Mouse (Mus musculus) left cerebral cortex, postnatal 4 days (tissue): ENCODE measurements at regions not wholly inside any gene's neighbourhood (a gene's known extent, or its start where the extent isn't known, plus 50 kb on each side); places are given as distances from the start of the nearest gene placed in this dataset.

ENCODE experiments used
- DNase-seq: peaks from one replicate; pipeline ENCODE4 v3.0.0-alpha.2; 2022
- intact Hi-C: fragments of 180-260 bp; cut with DNase I; formaldehyde crosslinking; loops from one replicate; pipeline ENCODE4 v1.15.1; 2025

DNA sequence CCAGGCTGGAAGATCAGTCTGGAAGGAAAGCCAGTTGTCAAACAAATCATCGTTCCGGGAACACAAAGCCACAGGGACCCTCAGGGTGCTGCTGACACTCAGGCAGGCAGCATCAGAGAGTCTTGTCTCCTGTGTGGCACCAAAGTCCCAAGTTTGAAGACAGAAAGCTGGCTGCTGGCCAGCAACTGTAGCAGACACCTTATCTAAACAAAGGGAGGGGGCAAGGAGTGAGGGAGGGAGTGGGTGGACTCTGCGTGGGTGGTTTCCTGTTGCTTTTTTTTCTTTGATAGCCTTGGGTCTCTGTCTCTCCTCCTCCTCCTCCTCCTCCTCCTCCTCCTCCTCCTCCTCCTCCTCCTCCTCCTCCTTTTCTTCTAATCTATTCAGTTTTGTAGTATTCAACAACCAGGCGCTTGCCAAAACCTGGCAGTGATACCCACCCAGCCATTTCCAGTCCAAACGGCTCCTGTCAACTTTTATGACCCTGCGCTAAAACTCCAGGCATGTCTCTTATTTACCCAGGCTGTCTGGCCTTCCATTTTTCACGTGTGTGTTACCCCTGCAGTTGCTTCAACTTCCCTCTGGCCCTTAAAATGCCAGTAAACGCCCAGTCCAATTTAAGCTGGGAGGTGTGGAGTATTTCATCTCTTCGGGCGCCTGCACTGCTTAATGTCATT, 266.4 kb downstream of the Bcor start:
- no peak for DNase-seq
- intact Hi-C loops: no loop called here

DNA sequence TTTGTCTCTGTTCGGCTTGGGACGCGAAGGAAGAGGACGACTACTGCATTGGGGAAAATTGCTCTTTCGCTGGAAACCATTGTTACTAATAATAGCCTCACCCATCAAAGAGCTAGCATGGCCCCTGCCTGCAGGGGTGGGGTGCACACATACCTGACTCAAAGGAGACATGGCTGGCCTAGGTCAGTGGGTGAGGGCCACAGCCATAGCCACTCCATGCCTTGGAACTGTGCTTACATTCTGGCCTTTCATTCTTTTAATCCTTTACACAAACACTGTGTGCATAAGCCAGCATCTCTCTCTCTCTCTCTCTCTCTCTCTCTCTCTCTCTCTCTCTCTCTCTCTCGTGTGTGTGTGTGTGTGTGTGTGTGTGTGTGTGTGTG, 265.9 kb downstream of the Bcor start:
- DNase-seq: no peak
- intact Hi-C loops: no loop called here

DNA sequence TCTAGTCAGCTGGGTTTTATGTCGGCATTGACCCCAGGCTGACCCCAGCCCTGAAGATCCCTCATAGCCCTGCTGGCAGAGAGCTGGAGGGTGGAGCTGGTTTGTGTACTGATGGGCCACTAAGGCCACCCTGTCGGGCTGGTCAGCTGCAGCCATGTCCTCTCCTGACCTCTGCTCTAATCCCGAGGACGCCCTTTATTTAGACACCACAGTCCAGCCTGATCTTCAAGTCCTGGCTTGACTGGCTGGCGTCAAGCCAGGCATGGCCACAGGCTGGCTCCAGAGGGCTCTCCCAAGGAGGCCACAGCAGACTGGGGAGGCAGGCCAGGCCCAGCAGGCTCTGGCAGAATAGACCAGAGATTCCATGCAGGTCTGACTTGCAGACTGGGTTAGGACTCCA, 264.8 kb downstream of the Bcor start:
- DNase-seq: no peak
- intact Hi-C loops: no loop called here

DNA sequence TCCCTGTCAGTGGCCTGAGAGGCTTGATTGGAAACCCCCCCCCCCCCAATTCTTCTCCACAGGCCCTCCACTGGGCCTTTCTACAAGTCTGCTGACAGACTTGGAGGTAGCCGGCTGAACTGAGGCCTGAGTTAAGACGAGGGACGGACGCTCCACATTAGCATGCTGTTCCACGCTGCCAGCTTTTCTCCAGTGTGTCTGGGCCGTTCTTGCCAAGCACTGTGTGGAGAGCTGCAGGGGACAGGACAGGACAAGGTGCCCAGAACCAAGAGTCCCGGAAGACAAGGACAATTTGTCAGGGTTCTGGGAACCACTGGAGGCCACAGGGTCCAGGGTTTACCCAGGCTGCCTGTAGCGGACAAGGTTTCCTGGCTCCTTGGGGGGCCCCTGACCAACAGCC, 261.9 kb downstream of the Bcor start:
- DNase-seq: no peak

DNA sequence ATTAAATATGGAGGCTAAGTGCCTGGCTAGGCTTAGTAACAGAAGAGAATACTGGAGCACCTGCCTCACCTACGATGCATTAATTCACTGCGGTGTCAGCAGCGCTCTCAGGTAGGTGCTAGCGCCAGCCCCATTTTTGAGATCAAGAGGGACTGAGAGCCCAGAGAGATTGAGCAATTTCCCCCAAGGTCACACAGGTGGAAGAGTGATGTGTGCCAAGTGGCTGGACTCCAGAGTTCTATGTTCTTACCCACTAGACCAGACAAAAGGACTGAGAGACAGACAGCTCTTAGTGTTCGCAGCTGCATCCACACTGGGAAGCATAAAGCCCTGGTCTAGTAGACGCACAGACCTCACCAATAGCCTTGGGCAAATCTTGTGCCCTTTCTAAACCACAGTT, 261.1 kb downstream of the Bcor start:
- intact Hi-C loops: no loop called here

More for the DNA sequence above, 261.9 kb downstream of the Bcor start:
- intact Hi-C loops: no loop called here

GRCm38 (mm10) chrX:11899914-11900313, 260.2 kb downstream of the Bcor start:
- intact Hi-C loops: no loop called here
- no peak for DNase-seq

More for the DNA sequence above, 261.1 kb downstream of the Bcor start:
- DNase-seq: no peak

DNA sequence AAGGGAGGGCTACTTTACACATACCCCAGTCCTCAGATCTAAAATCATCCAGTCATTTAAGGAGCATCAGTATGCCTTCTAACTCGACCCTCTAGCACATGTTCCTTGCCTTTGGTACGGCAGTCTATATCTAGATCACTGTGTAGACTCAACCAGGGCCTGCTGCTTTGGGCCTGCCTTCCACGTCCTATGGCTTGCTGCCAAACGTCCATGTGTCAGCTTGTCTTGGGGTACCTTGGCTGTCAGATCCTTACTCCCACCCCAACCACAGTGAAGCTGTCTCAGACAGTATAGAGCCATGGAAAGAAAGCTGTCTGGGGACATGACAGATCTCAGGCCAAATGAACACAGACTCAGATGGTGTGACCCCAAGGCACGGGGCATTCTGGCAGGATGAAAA, 258.4 kb downstream of the Bcor start:
- intact Hi-C loops: no loop called here
- DNase-seq: no peak

GRCm38 (mm10) chrX:11903116-11903700, 256.9 kb downstream of the Bcor start:
- no peak for DNase-seq
- intact Hi-C loops: no loop called here

- intact Hi-C loops: no loop called here
- DNase-seq: no peak
Measured at GRCm38 (mm10) chrX:11905231-11905630, 254.9 kb downstream of the Bcor start.

DNA sequence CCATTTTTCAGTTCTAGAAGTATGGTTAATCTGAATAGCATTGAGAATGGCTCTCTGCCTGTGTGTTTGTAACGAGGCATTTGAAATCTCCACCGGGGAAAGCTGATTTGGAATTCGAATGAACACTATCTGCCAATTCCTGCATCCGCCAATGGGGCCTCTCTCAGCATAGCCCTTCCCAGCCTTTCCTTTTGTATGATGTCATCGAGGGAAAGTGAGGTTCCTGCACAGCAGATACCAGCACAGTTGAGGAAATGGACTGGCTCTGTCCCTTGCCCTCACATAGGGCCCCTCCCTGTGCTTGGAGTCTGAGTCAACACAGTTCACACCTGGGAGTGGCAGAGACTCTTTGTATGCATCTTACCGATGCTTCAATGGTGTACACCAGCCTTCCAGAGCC, 253.0 kb downstream of the Bcor start:
- intact Hi-C loops: no loop called here
- DNase-seq: no peak

DNA sequence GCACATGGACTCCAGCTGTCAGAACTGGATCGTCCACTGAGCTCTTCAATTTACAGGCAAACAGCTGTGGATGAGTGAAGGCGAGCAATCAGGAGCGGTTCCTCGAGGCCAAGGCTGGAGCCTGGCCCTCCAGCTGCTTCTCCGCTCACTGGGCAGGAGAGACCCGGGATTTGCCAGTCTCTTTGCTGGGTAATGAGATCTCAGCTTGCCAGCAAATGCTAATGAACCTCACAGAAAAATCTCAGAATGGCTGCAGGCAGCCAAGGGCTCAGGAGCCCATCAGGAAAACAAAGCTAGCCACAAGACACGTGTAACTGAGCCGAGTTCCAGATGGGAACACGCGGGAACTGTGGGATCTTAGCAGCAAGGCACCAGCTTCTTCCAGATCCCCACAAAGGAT, 244.2 kb downstream of the Bcor start:
- intact Hi-C loops: no loop called here
- no peak for DNase-seq

- intact Hi-C loops: no loop called here
- no peak for DNase-seq
Measured at GRCm38 (mm10) chrX:11920231-11920630, 239.9 kb downstream of the Bcor start.

- intact Hi-C loops: no loop called here
- no peak for DNase-seq
Measured at GRCm38 (mm10) chrX:11924639-11925302, 235.4 kb downstream of the Bcor start.

GRCm38 (mm10) chrX:11926868-11927535, 233.2 kb downstream of the Bcor start:
- DNase-seq: no peak
- intact Hi-C loops: no loop called here

- intact Hi-C loops: no loop called here
- DNase-seq: no peak
Measured at GRCm38 (mm10) chrX:11929448-11929847, 230.7 kb downstream of the Bcor start.

DNA sequence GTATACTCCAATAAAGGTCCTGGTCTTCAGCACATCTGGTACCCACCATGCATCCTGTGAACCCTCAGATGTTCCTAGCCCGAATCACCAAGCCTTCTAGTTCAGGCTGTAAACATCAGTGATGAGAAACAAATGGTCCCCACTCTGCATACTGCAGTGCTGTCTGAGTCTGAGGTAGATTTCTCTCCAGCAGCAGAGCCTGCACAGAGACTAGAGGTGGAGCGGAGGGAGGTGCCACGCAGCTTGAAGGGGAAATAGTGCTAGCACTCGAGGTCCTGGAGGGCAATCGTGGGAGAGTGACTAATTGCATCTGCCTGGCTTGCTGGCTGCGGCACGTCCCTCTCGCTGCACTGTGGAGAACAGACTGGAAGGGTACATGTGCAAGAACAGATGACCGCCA, 228.7 kb downstream of the Bcor start:
- intact Hi-C loops: no loop called here
- no peak for DNase-seq

DNA sequence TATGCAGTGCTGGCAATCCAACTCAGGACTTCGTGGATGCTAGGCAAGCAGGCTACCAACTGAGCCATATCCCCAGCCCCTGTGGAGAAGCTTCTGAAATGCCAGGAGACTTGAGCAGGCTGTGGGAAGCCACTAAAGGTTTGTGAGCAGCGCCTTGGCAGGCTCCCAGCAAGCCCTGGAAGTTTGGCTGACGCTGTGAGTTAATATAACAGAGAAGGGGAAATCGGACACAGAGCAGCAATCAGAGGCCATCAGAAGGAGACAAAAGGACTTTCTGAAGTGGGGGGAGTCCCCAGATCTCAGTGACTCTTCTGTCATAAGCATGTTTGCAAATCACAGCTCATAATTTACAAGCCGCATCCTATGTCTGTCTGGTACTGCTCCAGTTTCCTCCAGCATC, 224.8 kb downstream of the Bcor start:
- intact Hi-C loops: no loop called here
- peak; percentile 74 for DNase-seq

DNA sequence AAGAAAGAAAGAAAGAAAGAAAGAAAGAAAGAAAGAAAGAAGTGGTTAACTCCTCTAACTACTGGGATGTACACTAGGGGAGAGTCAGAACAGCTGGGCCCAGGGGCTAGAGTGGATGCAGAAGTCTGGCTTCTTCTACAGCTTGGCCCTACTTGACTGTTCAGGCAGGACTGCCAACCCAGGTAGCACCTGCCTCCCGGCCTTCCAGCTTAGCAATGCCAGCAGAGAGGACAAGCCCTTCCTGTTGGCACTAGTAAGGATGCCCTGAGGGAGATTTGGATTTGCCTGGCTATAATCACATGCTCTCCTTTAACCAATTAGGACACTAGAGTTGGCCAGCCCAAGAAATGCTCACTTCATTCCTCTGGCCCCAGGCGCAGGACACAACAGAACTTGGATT, 219.9 kb downstream of the Bcor start:
- DNase-seq: no peak
- intact Hi-C loops: no loop called here

DNA sequence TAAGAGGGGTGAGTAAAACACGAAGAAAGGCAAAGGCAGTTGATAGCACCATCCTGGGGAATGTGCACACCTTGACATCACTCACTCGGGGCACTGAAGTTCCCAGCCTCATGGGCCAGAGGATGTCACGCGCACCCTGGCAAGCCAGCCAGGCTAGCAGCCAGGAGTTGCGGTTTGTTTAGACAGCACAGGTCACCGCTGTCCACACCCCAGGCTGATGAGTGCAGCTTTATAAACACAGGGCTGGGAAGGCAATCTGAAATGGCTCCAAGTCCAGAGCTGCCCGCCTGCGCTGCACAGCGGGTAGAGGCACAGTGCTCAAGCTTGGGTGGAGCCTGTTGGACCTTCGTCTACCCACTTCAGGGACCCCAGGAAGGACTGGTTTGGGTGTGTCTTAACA, 216.8 kb downstream of the Bcor start:
- no peak for DNase-seq
- intact Hi-C loops: no loop called here

DNA sequence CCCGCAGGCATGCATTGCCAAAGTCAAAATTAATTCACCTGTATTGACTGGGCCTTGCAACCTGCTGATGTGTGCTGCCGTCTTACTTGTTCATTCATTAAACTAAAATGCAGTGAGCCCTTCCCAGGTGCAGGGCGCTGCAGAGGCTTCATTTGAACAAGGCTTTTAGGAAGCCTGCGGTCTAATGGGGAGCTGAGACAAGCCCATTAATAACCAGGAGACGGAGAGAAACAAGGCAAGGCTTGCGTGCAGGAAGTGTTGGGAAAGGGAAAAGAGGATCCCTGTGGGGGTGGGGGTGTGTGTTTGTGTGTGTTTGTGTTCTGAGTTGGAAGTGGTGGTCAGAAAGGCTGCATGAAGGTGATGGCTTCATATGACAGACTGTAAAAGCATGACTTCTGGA, 215.6 kb downstream of the Bcor start:
- DNase-seq: no peak
- intact Hi-C loops: no loop called here

GRCm38 (mm10) chrX:11945280-11945679, 214.9 kb downstream of the Bcor start:
- intact Hi-C loops: no loop called here
- no peak for DNase-seq

- intact Hi-C loops: no loop called here
- no peak for DNase-seq
Measured at GRCm38 (mm10) chrX:11952193-11952592, 208.0 kb downstream of the Bcor start.
